Mouse (Mus musculus): ENCODE measurements around the gene Adk. TPM values are rescaled to one million over a fixed set of nuclear protein-coding genes. Genes with fewer than 3 reads are reported as not detected.
A peak's percentile ranks its signal among the peaks of the same experiment; 100 is the strongest.
"Not testable (repeated sequence)": the region's sequence is repeated elsewhere in the genome, so short reads cannot be mapped to it uniquely, and the experiment has no call there.

Gene Adk
- polyA plus RNA-seq, 1 experiment from 2014 or later, result 104 TPM

DNA sequence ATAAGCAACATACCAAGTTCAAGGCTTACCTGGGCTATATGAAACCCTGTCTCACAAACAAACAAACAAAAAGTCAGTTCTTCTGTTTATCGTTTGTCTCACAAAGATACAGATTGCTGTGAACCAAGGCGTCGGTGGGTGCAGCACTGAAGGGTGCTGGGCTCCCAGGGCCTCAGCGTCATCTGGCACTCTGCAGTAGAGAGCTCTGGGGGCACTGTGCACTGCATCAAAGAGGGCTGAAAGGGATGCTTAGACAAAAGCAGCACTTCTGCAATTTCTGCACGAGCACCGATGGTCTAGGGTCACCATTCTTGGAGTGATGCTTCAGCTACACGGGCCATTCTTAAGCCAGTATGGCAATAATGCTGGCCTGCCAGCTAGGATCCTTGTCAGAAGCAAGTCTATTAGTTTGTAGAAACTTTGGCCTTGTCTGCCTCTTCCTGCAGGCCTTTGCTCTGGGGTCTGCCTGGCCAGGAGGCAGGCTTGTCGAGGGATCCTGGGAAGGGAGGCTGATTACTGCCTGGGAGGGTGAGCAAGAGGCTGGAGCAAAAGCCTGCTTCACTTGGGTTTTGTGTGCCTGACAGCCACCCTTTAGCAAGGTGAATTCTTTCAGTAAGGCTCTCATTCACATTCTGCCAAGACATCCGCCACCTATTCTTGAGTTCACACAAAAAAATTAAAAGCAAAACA is 436.2 kb downstream of the Adk start:
- H3K4me1 ChIP-seq, result peaks cover 27% of the 10 kb centered on the region
- not testable (repeated sequence) for H3K9me3 ChIP-seq (replicated peaks); H3K9ac ChIP-seq; H3K27me3 ChIP-seq; H3K4me2 ChIP-seq; H3K4me3 ChIP-seq; H3K36me3 ChIP-seq (ENCODE audit: poor library complexity, severe bottlenecking)
- 30% methylated on average over 8 of the region's 9 CpGs for WGBS
- peak overlapping the region; percentile 70 for H3K27ac ChIP-seq
- peak; percentile 84 for ATAC-seq

- Histone ChIP-seq H3K27me3 (0 out of 2 replicates have a peak, but pooled peaks cover 5% of the 10 kb centered on the region), H3K4me1 (peaks cover 27% of the 10 kb centered on the region), H3K4me2 (no peak overlapping the region), H3K4me3 (no peak overlapping the region), H3K27ac (peak overlapping the region; percentile 70), H3K36me3 (ENCODE audit: poor library complexity, severe bottlenecking) (no peaks in the 10 kb centered on the region), H3K9me3 (replicated peaks) (no peaks in the 10 kb centered on the region), H3K9ac (no peak overlapping the region)
- WGBS, result 22% methylated on average over 3 of the region's 3 CpGs
- peak; percentile 92 for ATAC-seq
Measured at GRCm38 (mm10) chr14:21489116-21489485, 436.7 kb downstream of the Adk start.

- Histone ChIP-seq H3K27ac (no peak overlapping the region; the same call in 1 of the 2 replicates), H3K4me3 (no peak overlapping the region)
- ATAC-seq, result no peak
Measured at GRCm38 (mm10) chr14:21490141-21490540, 437.8 kb downstream of the Adk start.

More at GRCm38 (mm10) chr14:21490141-21490540, 437.8 kb downstream of the Adk start:
- Histone ChIP-seq H3K9me3 (replicated peaks) (no peaks in the 10 kb centered on the region), H3K9ac (no peak overlapping the region), H3K4me2 (no peak overlapping the region), H3K27me3 (0 out of 2 replicates have a peak, but pooled peaks cover 5% of the 10 kb centered on the region), H3K4me1 (peaks cover 27% of the 10 kb centered on the region), H3K36me3 (ENCODE audit: poor library complexity, severe bottlenecking) (no peaks in the 10 kb centered on the region)
- WGBS, result 45% methylated on average over 4 of the region's 4 CpGs

Other genes with a start within 250 kb of the Adk start
- 0.27 and 0.35 TPM in 2 replicates for gene Plau, start 215.9 kb upstream of the Adk start, polyA plus RNA-seq (2015; fragmentation: Nextera tagmentation; extraction: Ambion mirVana)
- 8.8 and 8.9 TPM in 2 replicates for gene Vcl, start 123.2 kb upstream of the Adk start, polyA plus RNA-seq (2015; fragmentation: Nextera tagmentation; extraction: Ambion mirVana)
- 107 and 125 TPM in 2 replicates for gene Ap3m1, start 66 bp upstream of the Adk start, polyA plus RNA-seq (2015; fragmentation: Nextera tagmentation; extraction: Ambion mirVana)

All from forebrain, embryonic 13.5 days (tissue).